Mouse (Mus musculus): ENCODE data around the gene Perp. TPM values are rescaled to one million over a fixed set of nuclear protein-coding genes. Genes with fewer than 3 reads are reported as not detected.
A peak's percentile ranks its signal among the peaks of the same experiment; 100 is the strongest.

Gene Perp
- total and polyA plus RNA-seq, 3 experiments = 3.0 to 6.0 (median 3.6) TPM

- DNase-seq = no peak
These were observed 18.5 kb downstream of the Perp start for GRCm38 (mm10) chr10:18863332-18863731.

GRCm38 (mm10) chr10:18864753-18865152, 19.9 kb downstream of the Perp start:
- no peak for DNase-seq

GRCm38 (mm10) chr10:18870990-18871389, 26.2 kb downstream of the Perp start:
- no peak for DNase-seq

- no peak for DNase-seq
These were observed 31.4 kb downstream of the Perp start for GRCm38 (mm10) chr10:18876211-18876610.

GRCm38 (mm10) chr10:18878111-18878510, 33.3 kb downstream of the Perp start:
- DNase-seq = no peak

GRCm38 (mm10) chr10:18879160-18879559, 34.3 kb downstream of the Perp start:
- no peak for DNase-seq

GRCm38 (mm10) chr10:18879690-18880089, 34.9 kb downstream of the Perp start:
- DNase-seq = no peak

DNA sequence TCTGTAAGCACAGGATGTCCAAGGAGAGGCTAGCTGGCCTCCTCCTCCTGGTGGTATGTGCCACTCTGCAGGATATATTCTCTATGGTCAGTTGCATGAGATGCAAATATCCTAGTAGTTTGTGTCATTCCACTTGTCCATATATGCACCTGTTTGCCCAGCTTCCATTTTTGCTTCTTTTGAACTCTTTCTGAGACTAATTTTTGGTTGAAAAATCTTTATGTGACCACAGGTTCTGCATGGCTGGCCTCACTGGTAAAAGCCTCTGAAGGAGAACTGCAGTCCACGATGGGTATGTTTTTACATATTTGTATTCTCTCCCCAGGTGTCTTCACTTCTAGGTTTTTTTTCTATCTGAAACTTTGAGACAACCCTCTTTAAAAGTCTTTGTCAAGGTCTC, 37.4 kb downstream of the Perp start:
- DNase-seq = no peak

GRCm38 (mm10) chr10:18886918-18887625, 42.3 kb downstream of the Perp start:
- DNase-seq = peak; percentile 14

DNA sequence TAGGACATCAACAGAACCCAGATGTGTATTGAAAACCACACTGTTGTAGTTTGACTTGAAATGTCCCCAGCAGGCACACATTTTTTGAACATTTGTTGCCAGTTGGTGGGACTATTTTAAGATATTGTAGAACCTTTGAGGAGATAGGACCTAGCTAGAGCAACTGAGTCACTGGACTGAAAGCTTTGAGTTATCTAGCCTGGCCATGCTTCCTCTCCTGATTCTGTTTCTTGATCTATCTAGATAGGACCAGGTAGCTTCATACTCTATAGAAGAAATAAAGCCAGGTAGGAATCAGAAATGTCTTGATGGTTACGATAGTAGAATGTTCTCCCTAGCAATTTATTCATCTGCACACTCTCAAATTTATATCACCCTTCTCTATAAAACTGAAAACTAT, 43.9 kb downstream of the Perp start:
- no peak for DNase-seq

DNA sequence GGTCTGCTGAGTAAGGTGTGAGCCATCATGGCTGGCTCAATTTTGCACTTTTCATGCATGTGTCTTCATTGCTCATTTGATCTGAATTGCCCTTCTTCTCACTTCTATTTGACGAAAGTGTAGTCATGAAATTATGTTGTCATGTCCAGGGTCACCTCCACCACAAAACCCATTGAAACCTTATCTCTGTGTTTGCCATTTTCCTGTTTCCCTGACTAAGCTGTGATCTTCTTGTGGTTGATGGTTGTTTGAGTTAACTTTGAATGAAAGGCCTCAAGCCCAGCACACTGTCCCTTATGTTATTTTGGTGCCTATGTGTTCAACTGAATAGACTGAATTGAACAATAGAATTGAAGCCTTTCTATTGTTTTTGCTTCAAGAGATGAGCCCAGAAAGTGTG, 44.4 kb downstream of the Perp start:
- no peak for DNase-seq

- DNase-seq = no peak
These were observed 46.3 kb downstream of the Perp start for GRCm38 (mm10) chr10:18891110-18891509.

GRCm38 (mm10) chr10:18892102-18892501, 47.3 kb downstream of the Perp start:
- no peak for DNase-seq

DNA sequence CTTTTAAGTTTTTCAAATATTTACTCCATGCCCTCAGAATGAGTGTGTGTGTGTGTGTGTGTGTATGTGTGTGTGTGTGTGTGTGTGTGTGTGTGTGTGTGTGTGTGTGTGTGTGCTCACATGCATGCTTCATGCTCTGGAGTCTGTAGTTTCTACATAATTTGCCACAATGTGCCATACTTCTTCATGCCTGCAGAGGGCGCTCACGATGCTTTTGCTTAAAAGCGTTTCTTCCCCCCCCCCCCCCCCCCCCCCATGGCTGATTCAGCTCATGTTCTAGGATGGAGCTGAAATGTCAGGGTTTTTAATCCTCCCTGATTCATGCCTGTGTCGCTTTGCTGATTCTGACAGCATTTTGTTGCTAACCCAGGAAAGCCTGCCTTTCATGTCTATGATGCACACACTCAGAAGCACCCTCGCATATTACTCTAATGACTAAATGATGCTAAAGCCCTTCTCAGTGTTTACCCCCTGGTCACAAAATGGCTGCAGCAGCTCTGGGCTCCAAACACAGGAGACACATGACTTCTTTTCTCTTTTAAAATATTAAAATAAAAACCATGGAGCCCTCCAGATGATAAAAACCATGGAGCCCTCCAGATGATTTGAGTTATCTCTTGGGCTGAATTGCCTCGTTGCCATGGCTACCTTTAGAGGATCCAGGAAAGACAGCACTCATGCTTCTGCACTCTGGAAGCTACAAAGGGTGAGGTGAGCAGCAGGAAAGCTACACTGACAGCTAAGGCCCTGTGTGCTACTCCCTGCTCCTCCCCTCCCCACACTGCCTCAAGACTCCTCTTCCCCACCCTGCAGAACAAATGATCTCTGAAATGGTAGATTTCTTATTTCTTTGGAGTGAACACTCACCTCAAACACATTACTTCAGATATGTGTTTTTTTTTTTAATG, 49.7 kb downstream of the Perp start:
- peak; percentile 56 for DNase-seq

DNA sequence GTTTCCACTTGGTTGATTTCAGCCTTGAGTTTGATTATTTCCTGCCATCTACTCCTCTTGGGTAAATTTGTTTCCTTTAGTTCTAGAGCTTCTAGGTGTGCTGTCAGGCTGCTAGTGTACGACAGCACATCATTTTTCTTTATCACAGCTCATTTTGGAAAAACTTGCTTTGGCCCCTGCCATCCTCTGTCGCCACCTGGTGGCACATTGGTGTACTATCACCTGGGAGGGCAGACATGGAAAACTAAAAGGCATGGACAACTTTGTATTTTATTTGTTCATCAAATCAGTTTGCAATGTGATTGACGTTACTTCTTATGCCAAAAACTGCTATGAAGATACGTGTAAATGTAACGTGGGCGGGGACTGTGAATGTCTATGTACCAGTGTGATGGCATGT, 59.3 kb downstream of the Perp start:
- peak; percentile 33 for DNase-seq

Other genes with a start within 250 kb of the Perp start
- 1 to 10 TPM; 3.9 to 5.7 TPM for gene Arfgef3, start 101.1 kb upstream of the Perp start, total RNA-seq (2021)
- 0.79 and 0.87 TPM in 2 replicates for gene Arfgef3, start 101.1 kb upstream of the Perp start, polyA plus RNA-seq (2012; rRNA removed)
- not detected for gene Gm4922, start 58.2 kb upstream of the Perp start, total RNA-seq (2021)
- not detected in 2 replicates for gene Gm4922, start 58.2 kb upstream of the Perp start, polyA plus RNA-seq (2012; rRNA removed)
- gene Tnfaip3, start 170.6 kb downstream of the Perp start, total RNA-seq (2021) = 1 to 10 TPM; 6.3 to 7.2 TPM
- 1.2 and 1.3 TPM in 2 replicates for gene Tnfaip3, start 170.6 kb downstream of the Perp start, polyA plus RNA-seq (2012; rRNA removed)